Mouse (Mus musculus) R1 (cell line): ENCODE measurements around the gene Srsf3.
"Not testable (repeated sequence)": the region's sequence is repeated elsewhere in the genome, so short reads cannot be mapped to it uniquely, and the experiment has no call there.

ENCODE experiments used
- DNase-seq: peaks from one replicate; pipeline ENCODE4 v3.0.0-alpha.2; 2018; ENCODE audit warnings: low read depth, low spot score

The Srsf3 gene

GRCm38 (mm10) chr17:29032274-29033069 is at the start of gene Srsf3:
TSS of gene Srsf3 (plus strand) at chr17:29032628.
- DNase-seq = peak; percentile 98

- peak; percentile 77 for DNase-seq
Measured at GRCm38 (mm10) chr17:28984724-28985420, 47.6 kb upstream of the Srsf3 start.

- peak; percentile 89 for DNase-seq
Measured at GRCm38 (mm10) chr17:28986833-28987232, 45.6 kb upstream of the Srsf3 start.

GRCm38 (mm10) chr17:28987713-28988112 is 44.7 kb upstream of the Srsf3 start:
- peak; percentile 87 for DNase-seq

- DNase-seq = no peak
Measured at GRCm38 (mm10) chr17:28988291-28988690, 44.1 kb upstream of the Srsf3 start.

- no peak for DNase-seq
Measured at GRCm38 (mm10) chr17:28988996-28989395, 43.4 kb upstream of the Srsf3 start.

- DNase-seq = no peak
Measured at GRCm38 (mm10) chr17:28990060-28990459, 42.4 kb upstream of the Srsf3 start.

GRCm38 (mm10) chr17:28991286-28991685 is 41.1 kb upstream of the Srsf3 start:
- DNase-seq = no peak

- no peak for DNase-seq
Measured at GRCm38 (mm10) chr17:28992105-28992504, 40.3 kb upstream of the Srsf3 start.

GRCm38 (mm10) chr17:28993004-28993403 is 39.4 kb upstream of the Srsf3 start:
- DNase-seq = not testable (repeated sequence)

- DNase-seq = no peak
Measured at GRCm38 (mm10) chr17:28994615-28995014, 37.8 kb upstream of the Srsf3 start.

GRCm38 (mm10) chr17:29000465-29000864 is 32.0 kb upstream of the Srsf3 start:
- DNase-seq = no peak

GRCm38 (mm10) chr17:29003740-29004139 is 28.7 kb upstream of the Srsf3 start:
- no peak for DNase-seq

GRCm38 (mm10) chr17:29005002-29005401 is 27.4 kb upstream of the Srsf3 start:
- no peak for DNase-seq

GRCm38 (mm10) chr17:29006812-29007211 is 25.6 kb upstream of the Srsf3 start:
- peak; percentile 54 for DNase-seq

GRCm38 (mm10) chr17:29007243-29007640 is 25.2 kb upstream of the Srsf3 start:
- no peak for DNase-seq

- DNase-seq = peak; percentile 99
Measured at GRCm38 (mm10) chr17:29007641-29008325, 24.6 kb upstream of the Srsf3 start, which contains the start of gene Stk38. TSS of gene Stk38 (minus strand) at chr17:29007995.

GRCm38 (mm10) chr17:29008326-29008650 is 24.1 kb upstream of the Srsf3 start:
- peak; percentile 95 for DNase-seq

GRCm38 (mm10) chr17:29009181-29009580 is 23.2 kb upstream of the Srsf3 start:
- DNase-seq = no peak

- DNase-seq = no peak
Measured at GRCm38 (mm10) chr17:29014235-29014634, 18.2 kb upstream of the Srsf3 start.

- DNase-seq = peak; percentile 78
Measured at GRCm38 (mm10) chr17:29015638-29016037, 16.8 kb upstream of the Srsf3 start.

GRCm38 (mm10) chr17:29016705-29017104 is 15.7 kb upstream of the Srsf3 start:
- DNase-seq = no peak
